Mouse (Mus musculus): ENCODE data around the gene Fam210b.

Gene Fam210b

DNA sequence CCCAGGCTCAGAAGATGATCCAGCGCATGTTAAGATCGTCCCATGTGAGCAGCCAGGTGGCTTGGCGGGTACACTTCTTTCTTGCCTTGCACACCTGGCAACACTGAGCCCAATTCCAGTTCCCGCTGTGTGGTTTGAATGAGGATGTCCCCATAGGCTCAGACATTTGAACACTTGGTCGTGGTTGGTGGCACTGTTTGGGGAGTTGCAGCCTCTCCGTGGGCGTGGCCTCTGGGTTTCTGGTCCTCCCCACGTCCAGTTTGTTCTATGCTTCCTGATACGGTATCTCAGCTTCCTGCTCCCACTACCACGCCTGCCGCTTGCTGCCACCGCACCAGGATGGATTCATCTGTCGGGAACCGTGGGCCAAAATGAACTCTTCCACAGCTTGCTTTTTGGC lies 4.4 kb downstream of the Fam210b start:
- DNase-seq (ENCODE audit: inconsistent ontology term) = no peak

DNA sequence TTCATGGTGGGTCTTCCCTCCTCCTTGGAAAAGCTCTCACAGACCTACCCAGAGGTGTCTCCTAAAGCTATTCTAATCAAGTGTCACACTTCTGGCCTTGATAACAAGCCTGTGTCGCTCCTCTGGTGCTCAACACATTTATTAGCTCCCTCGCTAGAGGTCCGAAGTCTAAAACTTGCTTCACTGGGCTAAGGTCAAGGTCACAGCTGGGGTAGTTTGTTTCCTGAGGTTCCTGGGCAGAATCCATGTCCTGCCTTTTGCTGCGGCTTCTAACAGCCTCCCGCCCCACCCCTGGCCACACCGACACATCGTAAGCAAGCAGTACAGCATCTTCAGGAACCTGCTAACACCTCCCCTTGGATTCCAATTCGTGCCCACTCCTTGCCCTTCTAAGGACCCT lies 5.4 kb downstream of the Fam210b start:
- DNase-seq (ENCODE audit: inconsistent ontology term) = no peak

DNA sequence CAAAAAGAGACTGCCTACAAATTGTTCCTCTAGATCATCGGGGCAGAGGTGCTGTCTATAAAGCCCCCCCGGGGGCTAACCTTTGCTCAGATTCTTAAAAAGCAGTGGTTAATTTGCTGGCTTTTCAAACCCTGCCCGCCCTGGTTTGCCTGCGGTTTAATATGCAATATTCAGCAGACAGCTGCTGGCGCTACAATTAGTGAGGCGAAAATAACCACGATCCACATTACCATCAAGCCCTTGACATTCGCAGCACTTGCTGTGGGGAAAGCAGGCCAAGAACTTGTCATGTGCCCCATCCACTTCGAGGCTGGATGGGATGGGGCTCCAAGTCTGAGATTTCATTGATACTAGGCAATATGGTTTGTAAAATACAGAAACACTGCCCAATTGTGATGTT lies 7.9 kb downstream of the Fam210b start:
- no peak for DNase-seq (ENCODE audit: inconsistent ontology term)

DNA sequence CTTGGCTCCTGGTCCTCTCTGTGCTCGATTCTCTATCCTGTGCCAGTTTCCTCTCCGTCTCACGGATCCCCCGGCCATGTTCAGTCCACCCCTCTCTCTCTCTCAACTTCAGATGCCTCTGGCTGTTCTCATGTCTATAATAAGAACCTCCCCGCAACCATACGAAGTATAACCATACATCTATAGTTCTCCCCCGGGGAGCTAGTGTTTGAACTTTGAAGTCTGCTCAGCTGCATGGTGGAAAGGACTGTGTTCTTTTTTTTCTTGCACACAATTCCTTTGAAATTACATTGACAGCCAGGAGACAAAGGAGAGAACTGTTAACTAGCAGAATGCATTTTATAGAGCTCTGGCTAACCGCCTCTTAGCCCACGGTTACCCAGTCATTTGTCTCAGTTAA lies 9.4 kb downstream of the Fam210b start:
- no peak for DNase-seq (ENCODE audit: inconsistent ontology term)

DNA sequence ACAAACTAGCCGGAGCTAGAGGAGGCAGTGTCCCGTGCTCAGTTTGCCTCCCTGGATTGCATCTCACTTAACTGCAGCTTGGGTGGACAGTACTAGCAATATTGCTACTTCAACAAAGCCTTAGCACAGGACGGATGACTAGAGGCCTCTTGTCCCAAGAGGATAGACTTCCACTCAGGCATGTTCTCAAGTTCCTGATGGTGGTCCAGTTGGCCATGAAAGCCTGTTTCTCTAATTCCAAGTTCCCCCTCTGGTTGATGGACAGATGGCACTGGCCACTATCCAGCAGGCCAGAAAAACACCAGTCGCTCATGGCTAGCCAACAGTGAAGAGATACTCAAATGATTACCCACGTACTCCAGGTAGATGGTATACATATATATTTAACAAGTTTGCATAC lies 10.5 kb downstream of the Fam210b start:
- no peak for DNase-seq (ENCODE audit: inconsistent ontology term)

DNA sequence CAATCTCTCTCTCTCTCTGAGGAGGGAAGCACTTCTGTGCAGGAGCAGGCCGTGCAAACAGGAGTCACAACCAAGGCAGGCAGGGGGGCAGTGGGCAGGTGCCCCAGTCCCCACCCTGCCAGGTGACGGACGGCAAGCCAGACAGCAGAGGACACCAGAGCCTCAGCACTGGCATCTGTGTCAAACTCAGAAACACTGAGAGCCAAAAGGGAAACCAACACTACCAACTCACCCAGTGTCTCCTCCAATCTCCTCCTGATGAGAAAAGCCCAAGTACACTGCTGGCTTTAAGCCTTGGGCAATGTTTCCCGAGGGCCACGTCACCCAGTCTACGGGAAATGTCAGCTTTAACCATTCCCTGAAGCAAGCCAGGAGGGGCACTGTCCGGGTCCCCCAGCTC lies 17.8 kb downstream of the Fam210b start:
- no peak for DNase-seq (ENCODE audit: inconsistent ontology term)

DNA sequence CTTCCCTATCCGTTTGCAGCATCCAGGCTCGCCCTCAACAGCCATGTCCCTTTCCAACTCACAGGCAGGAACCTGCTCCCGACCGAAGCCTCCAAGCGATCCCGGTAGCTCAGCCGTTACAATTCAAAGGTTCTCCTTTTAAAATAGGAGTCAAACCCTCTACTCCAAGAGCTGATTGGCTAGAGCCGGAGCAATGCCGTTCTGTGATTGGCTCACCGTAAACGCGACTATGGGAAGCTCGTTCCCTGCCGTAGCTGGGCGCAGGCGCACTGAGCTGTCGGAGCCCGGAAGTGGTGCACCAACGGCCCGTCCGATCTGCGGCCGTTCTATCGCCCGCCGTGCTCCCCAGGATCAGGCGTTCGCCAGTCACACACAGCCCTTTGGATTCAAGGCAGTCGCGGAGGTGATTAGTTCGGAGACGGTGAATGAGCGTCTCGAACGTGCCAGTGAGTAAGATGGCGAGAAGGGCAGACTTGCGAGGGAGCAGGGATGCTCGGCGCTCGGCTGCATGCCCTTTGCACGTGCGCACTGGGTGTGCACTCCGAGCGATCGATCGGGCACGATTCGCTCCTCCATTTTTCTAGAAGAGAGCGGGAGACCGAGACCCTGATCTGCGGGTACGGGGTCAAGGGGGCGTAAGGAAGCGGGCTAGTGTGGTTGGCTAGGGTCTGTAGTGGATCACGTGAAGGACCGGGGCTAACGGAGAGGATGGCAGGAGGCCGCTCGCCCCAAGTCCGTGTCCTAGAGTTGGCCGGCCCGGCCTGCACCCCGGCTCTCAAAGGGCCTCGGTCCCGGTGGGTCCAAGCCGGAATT lies 25.3 kb downstream of the Fam210b start, which contains the start of the genes Aurka and Cstf1:
Aurka (minus strand) TSS at position 125 of the 813 bp plus-strand sequence.
Cstf1 (plus strand) TSS at position 271 of the 813 bp plus-strand sequence.
- peak; percentile 96 for DNase-seq (ENCODE audit: inconsistent ontology term)

DNA sequence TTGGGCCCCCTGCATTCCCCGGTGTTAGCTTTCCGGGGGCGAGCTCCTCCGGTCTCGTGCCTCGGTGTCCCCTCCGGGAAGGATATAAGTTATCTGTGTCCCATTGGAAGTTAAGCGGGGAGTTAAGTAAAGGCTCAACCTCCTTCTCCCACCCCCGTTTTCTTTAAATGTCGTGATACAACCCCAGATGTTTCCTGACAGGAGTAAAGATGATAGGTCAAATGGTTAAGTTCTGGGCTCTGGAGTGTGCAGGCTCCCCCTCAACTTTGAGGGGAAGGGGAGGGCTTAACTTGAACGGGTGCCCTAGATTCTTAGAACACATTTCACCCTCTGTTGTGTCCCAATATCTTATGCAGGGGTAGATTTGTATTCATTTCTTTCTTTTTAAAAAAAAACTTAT lies 25.9 kb downstream of the Fam210b start:
- DNase-seq (ENCODE audit: inconsistent ontology term) = no peak

DNA sequence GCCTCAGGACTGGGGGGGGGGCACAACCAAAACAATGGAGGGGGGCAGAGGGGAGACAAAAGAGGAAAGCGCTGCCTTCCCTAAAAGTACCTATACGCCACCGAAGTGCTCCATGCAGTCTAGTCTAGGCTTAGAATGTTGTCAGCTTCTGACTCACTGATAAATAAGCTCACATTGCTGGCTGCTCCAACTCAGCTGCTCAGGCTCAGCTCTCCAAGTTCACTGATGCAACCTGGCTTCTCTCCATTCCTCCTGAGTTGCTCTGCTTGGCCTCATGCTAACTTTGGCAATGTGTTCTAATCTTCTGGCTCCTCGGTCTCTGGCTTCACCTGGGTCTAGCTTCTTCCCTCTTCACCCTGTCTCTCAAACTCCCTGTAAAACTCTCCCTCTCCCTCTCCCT lies 31.2 kb downstream of the Fam210b start:
- no peak for DNase-seq (ENCODE audit: inconsistent ontology term)

DNA sequence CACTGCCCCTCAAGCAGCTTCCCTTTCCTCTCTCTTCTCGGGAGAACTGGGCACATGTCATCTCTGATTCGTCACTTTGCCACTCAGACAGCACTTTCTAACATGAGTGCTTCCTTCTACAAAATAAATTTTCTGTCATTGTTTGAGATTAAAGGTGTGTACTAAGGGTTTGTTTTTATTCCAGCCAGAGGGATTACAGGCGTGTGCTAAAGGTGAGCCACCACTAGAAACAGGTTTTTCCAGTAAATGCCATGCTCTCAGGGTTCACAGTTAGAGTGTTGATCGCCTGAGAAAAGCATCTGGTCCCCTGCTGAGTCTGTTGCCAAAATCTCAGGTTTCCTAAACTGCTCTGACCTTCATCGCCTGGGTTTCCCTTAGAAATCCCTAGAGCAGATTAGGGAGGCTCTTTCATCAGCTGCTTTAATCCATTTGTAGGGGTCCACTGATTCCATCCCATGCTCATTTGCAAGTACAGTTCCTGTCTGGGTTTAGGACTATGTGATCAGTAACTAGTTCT lies 31.7 kb downstream of the Fam210b start:
- no peak for DNase-seq (ENCODE audit: inconsistent ontology term)

DNA sequence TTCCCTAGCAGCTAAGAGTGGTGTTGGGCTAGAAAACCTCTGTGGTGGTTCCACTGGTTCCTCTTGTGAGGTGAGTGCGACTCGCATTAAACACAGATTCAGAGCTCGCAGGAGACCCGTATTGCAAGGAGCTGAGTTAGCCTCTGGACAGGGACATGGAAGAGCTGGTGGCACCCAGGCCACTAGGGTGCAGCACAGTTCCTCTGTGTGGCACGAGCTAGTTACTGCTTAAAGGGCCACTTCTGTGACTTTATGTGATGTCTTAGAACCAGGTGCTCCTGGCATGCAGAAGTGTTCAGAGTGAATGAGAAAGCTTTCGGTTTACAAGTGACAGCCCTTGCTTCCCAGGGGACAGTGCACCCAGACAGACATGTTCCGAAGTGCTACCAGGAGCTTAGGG lies 33.0 kb downstream of the Fam210b start:
- peak; percentile 53 for DNase-seq (ENCODE audit: inconsistent ontology term)

DNA sequence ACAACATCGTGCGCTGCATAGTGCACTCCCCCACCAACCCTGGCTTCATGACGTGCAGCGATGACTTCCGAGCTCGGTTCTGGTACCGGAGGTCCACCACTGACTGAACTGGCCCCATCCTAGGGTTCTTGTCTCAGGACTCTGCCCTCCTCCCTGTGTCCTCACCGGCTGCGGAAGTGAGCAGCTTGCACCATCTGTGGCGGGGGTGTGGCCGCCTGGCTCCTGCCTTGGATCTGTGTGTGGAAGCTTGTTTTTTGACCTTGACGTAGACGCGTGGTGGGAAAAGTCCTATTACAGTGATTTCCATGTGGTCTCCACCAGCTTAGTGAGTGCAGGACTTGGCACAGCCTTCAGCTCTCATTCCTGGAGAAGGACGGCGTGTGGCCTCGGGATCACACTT lies 35.1 kb downstream of the Fam210b start:
- no peak for DNase-seq (ENCODE audit: inconsistent ontology term)

DNA sequence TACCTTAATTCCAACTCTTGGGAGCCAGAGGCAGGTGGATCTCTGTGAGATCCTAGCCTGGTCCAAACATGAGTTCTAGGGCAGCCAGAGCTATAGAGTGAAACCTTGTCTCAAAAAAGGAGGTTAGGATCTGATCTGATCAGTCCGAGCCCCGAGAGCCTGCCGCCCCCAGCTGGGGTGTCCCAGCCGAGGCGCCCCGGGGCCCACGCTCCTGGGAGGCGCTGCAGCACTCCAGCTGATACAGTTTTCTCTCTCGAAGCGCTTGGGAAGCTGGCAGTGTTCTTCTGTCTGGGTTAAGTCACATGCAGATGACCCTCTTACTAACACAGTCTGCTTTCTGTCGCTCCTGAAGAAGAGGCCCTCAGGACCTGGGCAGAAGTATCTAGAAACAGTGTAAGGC lies 36.0 kb downstream of the Fam210b start:
- no peak for DNase-seq (ENCODE audit: inconsistent ontology term)

DNA sequence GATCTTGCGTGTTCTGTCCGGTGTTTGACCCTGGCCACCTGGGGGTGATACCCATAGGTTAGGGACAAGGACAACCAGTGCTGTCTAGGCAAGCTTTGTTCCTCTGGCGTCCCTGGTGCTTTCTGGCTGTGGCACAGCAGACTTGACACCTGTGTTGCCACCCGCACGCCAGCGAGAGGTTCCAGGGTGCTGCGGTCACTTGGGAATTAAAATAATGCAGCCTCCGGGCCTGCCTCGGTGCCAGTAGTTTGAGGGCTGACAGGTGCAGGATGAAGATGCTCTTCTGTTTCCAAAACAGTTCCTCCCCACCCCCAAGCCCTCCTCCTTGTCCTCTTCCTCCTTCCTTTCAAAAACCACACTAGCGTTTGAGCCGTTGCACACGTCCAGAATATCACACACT lies 36.5 kb downstream of the Fam210b start:
- no peak for DNase-seq (ENCODE audit: inconsistent ontology term)

DNA sequence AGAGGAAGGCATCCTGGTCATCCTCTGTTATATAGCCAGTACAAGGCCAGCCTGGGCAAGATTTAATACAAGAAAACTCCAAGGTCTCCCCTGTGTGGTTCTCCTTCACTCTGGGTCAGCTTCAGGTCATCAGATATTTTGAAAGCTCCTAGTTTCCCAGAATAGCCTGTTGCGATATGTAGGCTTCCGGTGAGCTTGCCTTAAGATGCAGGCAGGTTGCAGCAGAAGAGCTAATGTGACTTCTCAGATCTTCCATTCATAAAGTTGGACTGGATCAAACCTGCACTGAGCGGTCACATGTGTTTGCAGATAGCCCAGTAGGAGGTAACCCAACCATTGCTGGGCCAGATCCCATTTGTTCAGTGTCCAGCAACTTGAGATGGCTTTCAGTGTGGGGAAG lies 39.4 kb downstream of the Fam210b start:
- no peak for DNase-seq (ENCODE audit: inconsistent ontology term)

DNA sequence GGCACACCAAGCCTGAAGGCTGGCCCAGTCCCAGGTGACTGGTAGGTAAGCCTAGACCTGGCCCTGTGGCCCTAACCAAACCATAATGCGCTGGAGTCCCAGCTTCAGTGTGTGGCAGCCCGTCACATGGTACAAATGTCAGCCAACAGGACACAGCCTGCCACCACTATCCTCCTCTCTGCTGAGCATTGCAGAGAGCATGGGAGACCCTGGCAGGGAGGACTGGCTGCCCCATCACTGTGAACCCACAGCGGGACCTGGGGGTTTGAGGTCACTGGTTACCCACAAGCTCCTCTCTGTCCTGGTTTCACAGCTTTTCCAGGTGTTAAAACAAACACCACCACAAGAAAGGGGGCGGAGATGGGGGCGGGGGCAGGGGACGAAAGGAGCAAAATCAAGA lies 45.0 kb downstream of the Fam210b start:
- no peak for DNase-seq (ENCODE audit: inconsistent ontology term)

DNA sequence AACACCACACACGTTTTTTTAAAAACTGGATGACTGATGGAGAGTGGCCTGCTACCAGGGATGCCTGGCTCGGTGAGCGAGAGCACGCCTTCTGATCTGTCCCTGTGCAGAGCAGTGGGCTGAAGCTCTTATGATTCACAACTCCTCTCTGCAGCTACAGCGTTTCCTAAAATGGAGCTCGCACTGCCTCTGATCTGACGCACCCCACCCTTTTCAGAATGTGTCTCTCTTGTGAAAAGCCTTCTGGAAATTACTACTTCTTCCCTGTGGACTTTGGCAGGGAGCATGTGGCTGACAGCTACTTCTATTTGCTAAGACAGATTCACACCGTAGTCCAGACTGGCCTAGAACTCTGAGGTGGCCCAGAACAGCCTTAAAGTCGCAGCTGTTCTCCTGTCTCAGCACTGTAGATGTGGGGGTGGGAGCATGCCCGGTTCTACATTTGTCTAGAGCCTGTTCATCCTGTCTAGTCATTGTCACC lies 46.7 kb downstream of the Fam210b start:
- DNase-seq (ENCODE audit: inconsistent ontology term) = no peak

DNA sequence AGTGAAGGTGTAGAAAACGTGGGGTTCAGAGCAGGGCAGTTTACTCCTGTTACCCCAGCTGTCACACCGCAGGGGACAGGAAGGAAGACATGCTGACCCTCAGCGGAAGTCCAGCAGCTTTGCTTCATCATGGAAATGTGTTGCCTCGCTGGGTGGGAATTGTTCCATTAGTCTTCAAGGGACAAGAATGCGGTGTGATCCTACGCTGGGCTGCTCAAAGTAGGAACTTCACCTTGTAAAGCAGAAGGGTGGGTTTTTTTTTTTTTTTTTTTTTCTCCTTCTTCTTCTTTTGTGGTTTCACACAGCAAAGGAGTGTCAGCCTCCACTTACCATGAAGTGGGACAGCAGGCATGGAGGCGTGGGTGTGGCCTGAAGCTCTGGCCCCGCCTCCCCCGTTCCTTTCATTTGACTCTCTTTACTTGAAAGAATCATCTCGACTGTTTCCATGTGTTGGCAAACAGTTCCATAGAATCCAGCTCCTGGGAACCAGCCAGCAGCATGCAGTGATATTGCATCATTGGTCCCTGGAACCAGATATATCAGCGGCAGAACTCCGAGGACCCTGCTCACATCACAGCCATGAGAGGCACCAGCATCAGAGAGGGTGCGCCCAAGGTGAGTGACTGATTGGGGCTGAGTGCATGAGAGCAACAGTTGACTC lies 48.2 kb downstream of the Fam210b start, which contains the start of gene Cass4:
Cass4 (plus strand) TSS at position 404 of the 661 bp plus-strand sequence.
- no peak for DNase-seq (ENCODE audit: inconsistent ontology term)

DNA sequence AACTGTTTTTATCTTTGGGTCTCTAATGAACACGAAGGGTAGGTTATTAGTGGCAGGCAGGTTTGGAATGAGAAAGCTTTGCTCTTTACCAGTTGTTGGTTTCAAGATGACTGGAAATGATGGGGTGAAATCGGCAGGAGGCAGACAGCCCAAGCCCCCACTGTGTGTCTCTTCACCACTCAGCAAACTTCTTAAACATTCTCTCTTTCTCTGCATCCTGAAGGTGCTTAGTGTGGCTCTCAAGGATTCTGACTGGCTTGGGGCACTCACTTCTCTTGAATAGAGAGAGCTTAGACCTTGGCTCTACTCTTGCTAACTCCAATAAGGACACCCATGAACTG lies 48.7 kb downstream of the Fam210b start:
- DNase-seq (ENCODE audit: inconsistent ontology term) = no peak

DNA sequence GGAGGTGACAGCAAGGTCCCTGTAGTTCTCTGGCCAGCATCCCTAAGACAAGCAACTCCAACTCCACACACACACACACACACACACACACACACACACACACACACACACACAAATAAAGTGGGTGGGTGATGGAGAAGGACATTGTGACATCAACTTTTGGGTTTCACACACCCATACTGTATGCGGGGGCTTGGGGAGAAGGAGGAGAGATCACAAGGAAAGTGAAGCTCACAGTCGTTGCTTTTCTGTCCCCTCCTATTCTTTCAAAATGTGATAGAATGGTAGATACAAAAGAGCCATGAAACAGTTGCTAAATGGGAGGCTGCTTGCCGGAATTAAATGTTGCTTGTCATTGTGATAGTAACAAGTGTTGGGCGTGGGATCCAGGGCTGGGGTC lies 49.3 kb downstream of the Fam210b start:
- no peak for DNase-seq (ENCODE audit: inconsistent ontology term)

DNA sequence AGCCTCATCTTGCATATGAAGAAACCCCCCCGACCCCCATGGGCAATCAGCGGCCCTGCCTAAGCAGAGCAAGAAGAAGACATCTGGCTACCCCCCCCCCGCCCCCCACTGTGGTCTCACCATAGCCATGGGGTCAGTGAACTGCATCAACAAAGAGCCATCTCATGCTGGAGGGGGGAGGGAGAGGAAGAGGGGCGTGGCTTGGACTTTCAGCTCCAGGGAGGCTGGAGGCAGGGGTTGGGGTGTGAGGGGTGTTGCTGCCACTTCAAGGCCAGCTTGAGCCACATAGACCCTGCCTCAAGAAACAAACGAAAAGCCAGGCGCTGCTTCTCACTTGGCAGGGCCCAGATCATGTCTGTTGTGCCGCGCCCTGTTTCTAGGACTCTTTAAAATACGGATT lies 50.6 kb downstream of the Fam210b start:
- DNase-seq (ENCODE audit: inconsistent ontology term) = no peak

DNA sequence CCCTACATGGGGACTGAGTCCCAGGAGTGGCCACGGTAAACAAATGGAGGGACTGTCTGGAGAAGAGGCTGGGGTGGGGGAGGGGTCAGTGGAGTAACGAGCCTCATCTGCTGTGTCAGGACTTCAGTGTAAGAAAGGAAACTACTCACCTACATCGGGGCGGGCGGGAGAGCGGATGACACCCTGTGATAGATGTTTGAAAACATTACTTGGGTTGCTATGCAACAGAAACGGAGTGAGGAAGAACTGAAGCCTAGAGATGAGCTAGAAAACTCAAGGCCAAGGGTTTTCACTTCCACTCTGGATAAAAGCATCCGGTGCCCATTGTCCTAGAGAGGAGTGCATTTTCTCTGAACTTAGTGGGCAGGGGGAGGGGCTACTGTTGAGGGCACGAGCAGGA lies 54.5 kb downstream of the Fam210b start:
- peak; percentile 24 for DNase-seq (ENCODE audit: inconsistent ontology term)

Data from Muller cell, postnatal 12 days (primary cell).